Mouse (Mus musculus) hindlimb bud, embryonic 11.5 days (tissue): ENCODE data around the gene Nalcn.
"Not testable (repeated sequence)": the region's sequence is repeated elsewhere in the genome, so short reads cannot be mapped to it uniquely, and the experiment has no call there.

Source experiments
- DNase-seq: peaks from one replicate; pipeline ENCODE4 v3.0.0-alpha.2; 2012; ENCODE audit warnings: low read depth, low spot score; ENCODE audit errors: extremely low spot score

Gene Nalcn

GRCm38 (mm10) chr14:123626501-123627179 lies at the start of gene Nalcn:
Gene Nalcn (minus strand): TSS chr14:123627144.
- DNase-seq, result no peak

GRCm38 (mm10) chr14:123671076-123671475 lies 44.1 kb upstream of the Nalcn start:
- not testable (repeated sequence) for DNase-seq

- DNase-seq, result no peak
Measured at GRCm38 (mm10) chr14:123664451-123664850, 37.5 kb upstream of the Nalcn start.

GRCm38 (mm10) chr14:123663206-123663605 lies 36.3 kb upstream of the Nalcn start:
- no peak for DNase-seq

- DNase-seq, result no peak
Measured at GRCm38 (mm10) chr14:123662386-123662785, 35.4 kb upstream of the Nalcn start.

- DNase-seq, result no peak
Measured at GRCm38 (mm10) chr14:123661091-123661491, 34.1 kb upstream of the Nalcn start.

GRCm38 (mm10) chr14:123659921-123660385 lies 33.0 kb upstream of the Nalcn start, which contains the start of gene Itgbl1:
Gene Itgbl1 (plus strand): TSS chr14:123659971.
- DNase-seq, result no peak

GRCm38 (mm10) chr14:123627180-123627562 lies 227 bp upstream of the Nalcn start:
- DNase-seq, result no peak

- no peak for DNase-seq
Measured at GRCm38 (mm10) chr14:123622969-123623368, 4.0 kb downstream of the Nalcn start.

GRCm38 (mm10) chr14:123595265-123595664 lies 31.7 kb downstream of the Nalcn start:
- DNase-seq, result no peak

GRCm38 (mm10) chr14:123587412-123587811 lies 39.5 kb downstream of the Nalcn start:
- DNase-seq, result no peak

- no peak for DNase-seq
Measured at GRCm38 (mm10) chr14:123582433-123582832, 44.5 kb downstream of the Nalcn start.

GRCm38 (mm10) chr14:123575356-123575755 lies 51.6 kb downstream of the Nalcn start:
- DNase-seq, result no peak

- DNase-seq, result no peak
Measured at GRCm38 (mm10) chr14:123574936-123575335, 52.0 kb downstream of the Nalcn start.

GRCm38 (mm10) chr14:123566599-123566998 lies 60.3 kb downstream of the Nalcn start:
- DNase-seq, result no peak

GRCm38 (mm10) chr14:123555533-123555932 lies 71.4 kb downstream of the Nalcn start:
- no peak for DNase-seq

- DNase-seq, result no peak
Measured at GRCm38 (mm10) chr14:123554936-123555335, 72.0 kb downstream of the Nalcn start.

- no peak for DNase-seq
Measured at GRCm38 (mm10) chr14:123542362-123542761, 84.6 kb downstream of the Nalcn start.

- no peak for DNase-seq
Measured at GRCm38 (mm10) chr14:123535636-123536035, 91.3 kb downstream of the Nalcn start.

GRCm38 (mm10) chr14:123533000-123533399 lies 93.9 kb downstream of the Nalcn start:
- no peak for DNase-seq

GRCm38 (mm10) chr14:123531271-123531670 lies 95.7 kb downstream of the Nalcn start:
- no peak for DNase-seq

GRCm38 (mm10) chr14:123529143-123529542 lies 97.8 kb downstream of the Nalcn start:
- no peak for DNase-seq
